Mouse (Mus musculus): ENCODE results near the gene Acd. TPM values are rescaled to one million over a fixed set of nuclear protein-coding genes. Genes with fewer than 3 reads are reported as not detected.
A peak's percentile ranks its signal among the peaks of the same experiment; 100 is the strongest.

Acd gene
- 31.7 and 35.4 TPM in 2 replicates for polyA plus RNA-seq (2012; rRNA removed)

DNA sequence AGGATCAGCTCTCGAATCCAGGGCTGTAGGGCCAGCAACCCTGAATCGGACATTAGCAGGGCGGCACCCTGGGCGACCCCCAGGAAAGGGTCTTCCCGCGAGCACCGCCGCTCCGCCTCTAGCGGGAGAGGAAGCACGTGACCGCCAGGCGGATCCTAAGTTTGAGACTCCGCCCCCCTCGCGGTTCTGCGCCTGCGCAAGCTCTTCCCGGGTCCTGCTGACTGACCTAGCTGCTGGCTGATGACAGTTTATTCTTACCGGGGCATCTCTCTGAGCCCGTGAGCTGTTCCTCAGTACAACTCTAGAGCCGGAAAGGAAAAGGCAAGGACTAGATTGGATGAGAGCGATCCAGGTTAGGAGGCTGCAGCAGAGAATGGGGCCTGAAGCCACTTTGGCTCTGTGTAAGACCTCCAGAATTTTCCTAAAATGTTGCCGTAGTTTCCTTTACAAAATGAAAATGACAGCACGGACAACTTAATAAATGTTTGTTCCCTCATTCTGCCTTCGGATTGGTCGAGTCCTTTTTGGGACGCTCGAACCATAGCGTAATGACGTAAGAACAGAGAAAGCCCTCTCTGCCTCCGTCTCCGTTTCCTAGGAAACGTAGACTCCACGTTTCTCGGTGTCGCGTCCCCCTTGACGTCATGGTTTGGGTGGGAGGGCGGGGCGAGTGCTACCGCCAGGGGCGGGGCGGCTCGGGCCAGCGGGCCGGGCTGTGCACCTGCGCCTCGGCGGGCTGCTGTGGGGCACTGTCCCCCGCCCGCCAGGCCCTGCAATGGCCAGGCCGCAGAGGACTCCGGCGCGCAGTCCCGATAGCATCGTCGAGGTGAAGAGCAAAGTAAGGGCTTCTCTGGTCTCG, at the start of gene Acd, which contains the start of gene Pard6a:
Acd (minus strand) TSS at position 137 of the 859 bp plus-strand sequence.
Pard6a (plus strand) TSS at position 183 of the 859 bp plus-strand sequence.
- DNase-seq (ENCODE audit: low read depth) = peak; percentile 45

DNA sequence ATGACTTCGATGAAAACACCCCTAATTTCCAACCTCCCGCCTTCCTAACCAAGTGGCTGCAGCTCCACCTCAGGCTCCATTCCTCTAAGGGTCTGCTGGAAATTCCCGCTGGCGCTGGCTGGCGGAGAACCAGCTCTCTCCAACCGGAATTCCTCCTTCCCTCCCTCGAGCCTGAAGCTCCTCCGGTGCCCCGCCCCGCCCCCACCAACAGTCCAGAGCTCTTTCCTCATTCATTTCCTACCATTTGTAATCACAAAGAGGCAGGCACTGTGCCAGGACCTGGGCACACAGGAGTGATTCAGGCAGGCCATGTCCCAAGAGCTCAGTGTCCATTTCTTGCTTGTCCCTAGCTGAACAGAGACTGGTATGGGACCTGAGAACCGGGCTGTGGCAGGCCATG, 49.7 kb upstream of the Acd start:
- DNase-seq (ENCODE audit: low read depth) = peak; percentile 58

DNA sequence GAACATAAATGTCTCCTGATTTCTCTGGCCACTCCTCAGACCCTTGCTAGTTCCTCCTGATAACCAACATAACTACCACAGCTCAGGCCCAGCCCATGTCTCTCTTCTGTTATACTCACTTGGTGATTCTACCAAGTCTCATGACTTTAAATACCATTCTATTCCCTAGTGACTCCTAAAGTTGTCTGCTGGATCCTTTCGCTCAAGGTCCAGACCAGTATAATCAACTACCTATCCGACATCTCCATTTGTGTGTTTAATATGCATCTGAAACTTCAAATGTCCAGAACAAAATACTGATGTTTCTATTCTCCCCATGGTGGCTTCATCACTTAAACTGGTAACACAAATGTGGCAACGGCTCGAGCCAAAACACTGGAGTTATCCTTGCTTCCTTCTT, 42.4 kb upstream of the Acd start:
- DNase-seq (ENCODE audit: low read depth) = no peak

DNA sequence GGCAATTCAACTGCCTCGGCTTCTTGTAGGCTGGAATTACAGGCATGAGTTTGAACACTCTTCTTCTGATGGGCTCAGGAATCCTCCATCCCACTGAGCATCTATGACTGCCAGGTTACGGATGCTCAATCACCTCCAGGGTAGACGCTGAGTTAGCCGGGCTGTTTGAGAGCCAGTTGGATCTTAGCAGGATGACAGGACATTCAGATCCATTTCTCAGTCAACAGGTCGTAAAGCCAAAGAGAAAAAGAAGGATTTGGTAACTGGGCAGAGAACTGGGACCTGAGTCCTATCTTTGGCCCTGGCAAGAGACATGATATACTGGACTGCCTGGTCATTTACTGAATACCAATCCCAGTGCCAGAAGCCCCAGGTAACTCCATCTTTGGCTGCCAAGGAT, 38.3 kb upstream of the Acd start:
- no peak for DNase-seq (ENCODE audit: low read depth)

DNA sequence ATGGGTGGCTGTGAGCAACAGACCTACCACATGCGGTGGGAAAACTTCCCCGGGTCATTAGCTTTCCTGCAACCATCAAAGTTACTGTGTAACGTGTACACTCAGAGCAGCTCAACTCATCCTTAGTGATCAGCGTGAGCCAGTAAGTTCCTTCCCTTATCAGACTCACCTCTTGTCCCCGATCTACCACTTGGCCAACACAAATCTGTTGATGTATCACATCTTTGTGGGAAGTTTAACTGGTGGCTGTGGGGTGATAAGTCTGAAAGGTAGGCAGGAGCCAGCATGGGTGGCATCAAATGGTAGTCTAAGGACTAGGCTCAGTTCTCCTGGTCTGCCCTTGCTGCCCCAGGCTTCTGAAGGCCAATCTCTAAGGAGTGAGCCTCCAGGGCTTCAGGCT, 31.3 kb upstream of the Acd start:
- no peak for DNase-seq (ENCODE audit: low read depth)

DNA sequence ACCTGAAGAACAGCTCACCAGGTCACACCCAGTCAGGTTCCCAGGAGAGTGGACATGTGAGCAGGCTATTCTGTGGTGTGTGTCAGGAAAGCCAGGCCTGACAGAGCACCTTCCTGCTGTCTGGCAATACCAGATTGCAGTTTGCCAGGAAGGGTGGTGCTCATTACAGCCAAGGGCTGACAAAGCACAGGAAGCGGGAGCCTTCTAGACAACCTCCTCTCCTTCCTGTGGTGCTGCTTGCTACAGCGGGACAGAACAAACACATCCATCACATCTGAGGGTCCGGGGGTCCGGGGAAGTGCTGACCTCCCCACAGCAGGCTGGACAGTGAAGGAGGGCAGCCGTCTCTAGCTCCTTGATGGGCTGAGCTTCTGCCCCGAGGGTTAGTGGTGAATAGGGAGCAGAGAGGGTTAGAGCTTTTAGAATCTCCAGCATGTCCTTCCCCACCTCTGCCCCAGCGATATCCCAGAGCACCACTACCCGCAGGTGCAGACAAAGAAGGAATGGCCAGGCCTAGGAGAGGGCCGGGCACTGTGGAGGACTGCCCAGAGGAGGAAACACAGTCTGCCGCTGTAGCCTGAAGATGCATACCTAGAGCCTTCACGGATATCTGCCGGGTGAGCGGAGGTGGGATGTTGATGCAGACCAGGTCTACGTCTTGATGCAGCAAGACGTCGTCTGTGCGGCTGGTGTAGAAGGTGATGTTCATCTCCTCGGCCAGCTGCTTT, 26.7 kb upstream of the Acd start:
- no peak for DNase-seq (ENCODE audit: low read depth)

DNA sequence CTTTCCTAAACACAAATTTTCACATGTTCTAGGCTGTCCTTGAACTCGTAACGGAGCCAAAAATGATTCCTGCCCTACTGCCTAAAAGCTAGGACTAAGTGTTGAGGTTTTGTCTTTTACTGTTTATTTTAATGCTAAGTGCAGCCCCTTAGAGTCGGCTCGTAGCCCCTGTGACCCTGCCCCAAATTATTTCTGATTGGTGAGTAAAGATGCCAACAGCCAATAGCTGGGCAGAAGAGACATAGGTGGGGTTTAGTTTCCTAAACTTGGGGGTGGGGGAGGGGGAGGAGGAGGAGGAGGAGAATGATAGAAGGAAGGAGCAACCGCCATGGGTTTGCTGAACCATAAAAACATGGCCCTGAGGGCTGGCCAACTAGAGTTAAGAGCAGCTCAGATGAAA, 24.8 kb upstream of the Acd start:
- DNase-seq (ENCODE audit: low read depth) = no peak

DNA sequence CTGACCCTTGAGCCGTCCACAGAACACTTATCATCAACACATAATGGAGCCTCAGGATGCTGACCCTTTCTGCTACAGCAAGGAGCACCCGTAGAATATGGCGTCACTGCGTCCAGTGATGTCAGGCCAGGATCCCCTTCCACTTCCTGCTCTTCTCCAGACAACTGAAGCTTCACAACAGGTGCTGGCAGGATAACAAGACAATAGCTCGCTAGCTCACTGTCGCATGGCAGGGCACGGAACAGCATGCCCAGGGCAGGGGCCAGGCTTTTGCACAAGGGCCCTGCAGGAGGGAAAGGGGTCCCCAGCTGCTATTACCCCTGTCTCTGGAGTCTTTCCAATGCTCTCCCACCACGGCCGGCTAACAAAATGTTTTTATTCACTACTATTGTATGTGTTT, 22.0 kb upstream of the Acd start:
- DNase-seq (ENCODE audit: low read depth) = no peak

DNA sequence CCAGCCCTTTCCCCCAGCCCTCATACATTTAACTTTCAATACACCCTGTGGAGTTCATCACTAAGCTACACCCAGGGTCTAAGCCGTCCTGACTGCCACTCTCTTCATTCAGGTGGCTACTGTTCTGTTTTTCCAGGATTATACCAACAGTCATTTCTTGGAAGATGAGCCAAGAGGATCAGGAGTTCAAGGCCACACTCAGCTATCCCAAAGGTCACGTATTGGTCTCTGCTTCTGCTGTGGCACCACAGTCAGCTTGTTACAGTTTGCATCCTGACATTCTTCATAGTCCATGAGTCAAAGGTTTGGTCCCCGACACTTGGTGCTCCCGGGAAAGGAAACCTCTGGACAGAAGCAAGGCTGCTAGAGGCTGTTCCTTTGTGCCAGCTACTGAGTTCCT, 18.7 kb upstream of the Acd start:
- DNase-seq (ENCODE audit: low read depth) = no peak

DNA sequence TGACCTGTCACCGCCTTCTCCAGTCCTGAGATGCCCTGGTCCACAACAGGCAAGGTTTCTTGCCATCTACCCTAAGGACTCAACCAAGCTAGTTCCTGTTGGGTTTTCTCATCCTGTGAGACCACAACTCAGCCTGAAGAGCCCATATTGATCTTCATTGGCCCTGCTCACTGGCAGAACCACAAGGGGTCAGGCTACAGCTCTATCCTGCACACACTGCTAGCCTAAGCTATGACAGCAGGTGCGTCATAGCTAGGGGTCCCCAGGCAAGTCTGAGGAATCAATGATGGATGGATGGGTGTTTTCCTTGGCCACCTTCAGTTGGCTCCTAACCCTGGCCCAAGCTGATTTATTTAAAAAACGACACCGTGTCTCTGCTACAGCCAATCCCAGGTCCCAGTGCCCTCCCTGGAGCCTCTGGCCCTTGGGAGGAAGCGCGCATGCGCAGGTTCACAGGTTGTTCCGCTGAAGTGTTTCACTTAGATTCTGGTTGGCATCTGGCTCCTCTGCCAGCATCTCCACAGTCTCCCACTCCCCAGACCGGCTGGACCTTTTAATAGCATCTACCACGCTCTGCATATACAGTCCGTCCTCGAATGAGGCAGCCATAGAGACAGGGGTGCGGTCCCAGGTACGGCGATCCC, 15.5 kb upstream of the Acd start:
- no peak for DNase-seq (ENCODE audit: low read depth)

DNA sequence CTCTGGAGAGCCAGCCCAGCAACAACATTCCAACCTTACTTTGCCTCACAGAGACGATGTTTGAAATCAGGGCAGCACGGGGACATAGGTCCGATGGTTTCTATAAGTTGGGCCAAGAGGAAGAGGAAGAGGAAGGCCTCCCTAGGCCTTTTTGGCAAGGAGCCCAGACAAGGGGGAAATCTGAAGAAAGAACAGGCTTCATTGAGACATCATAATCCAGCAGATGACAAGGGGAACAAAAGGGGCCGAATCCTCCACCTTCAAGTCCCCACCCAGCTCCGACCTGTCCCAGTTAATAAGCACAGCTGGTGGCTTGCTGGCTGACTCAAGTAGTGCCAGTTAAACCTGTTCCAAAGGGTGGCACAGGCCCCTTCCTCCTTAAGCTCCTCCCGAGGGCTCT, 14.1 kb upstream of the Acd start:
- no peak for DNase-seq (ENCODE audit: low read depth)

DNA sequence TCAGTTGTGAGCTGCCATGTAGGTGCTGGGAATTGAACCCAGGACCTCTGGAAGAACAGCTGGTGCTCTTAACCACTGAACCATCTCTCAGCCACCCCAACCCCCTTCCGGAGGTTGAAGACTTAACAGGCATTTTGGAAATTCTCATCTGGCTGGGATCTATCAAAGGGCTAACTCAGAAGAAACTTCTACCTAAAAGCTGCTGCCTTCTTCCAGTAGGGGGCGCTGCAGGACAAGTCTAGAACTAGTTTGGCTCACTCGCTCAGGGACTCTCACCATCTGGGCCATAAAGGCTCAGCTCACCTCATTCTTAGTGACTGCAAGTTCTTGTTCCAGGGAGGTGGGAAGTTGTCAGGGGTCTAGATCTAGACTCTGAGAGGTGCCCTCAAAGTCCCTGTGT, 13.2 kb upstream of the Acd start:
- peak; percentile 20 for DNase-seq (ENCODE audit: low read depth)

DNA sequence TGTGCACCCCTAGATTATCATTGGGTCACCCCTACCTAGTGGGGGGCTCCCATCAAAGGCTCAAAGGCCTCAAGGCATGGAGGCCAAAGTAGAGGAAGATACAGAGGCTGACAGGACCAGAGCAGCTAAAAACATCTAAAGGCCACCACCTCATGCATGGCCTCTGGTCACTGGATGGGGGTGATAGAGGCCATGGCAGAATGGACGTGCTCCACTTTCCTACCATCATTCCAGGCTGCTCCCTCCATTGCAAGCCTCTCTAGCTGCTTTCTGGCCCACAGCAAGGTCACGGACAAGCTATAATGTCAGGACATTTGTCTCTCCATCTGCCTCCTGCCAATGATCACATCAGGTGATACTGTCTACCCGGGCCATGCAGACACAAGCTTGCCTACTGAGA, 11.4 kb upstream of the Acd start:
- no peak for DNase-seq (ENCODE audit: low read depth)

DNA sequence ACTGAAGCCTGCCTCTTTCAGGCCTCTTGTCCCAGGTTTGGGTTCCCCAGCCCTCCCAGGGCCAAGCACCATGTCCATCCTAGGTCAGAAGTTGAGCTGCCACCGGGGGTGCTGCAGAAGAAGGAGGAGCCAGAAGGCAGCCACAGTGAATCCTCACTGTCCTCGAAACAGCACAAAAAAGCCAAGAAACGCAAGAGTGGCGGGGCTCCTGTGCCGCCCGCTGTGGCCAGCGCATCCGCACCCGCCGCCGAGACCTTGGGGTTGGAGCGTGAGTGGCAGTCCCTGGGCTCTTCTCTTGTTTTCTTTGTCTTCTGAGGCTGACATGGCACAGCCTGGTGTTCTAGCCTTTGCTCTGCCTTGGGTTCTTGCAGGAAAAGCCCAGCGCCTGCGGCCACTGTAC, 8.4 kb upstream of the Acd start:
- DNase-seq (ENCODE audit: low read depth) = no peak

DNA sequence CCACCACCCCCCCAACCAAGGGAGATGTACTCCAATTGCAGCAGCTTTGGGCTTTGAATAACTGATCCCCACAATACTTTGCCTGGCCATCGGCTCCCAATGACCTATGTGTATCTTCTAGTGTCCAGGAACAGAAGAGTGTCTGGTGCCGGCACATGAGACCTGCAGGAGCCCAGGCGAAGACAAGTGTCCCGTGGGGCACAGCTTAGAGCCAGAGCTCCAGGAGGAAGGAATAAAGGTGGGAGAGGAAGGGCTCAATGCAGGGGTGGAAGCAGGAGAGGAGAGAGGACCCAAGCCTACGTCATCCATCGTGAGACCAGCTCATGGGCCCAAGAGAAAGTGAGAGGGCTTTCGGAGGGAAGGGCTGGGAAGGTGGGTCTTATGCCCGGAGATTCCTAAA, 7.8 kb upstream of the Acd start:
- DNase-seq (ENCODE audit: low read depth) = no peak

DNA sequence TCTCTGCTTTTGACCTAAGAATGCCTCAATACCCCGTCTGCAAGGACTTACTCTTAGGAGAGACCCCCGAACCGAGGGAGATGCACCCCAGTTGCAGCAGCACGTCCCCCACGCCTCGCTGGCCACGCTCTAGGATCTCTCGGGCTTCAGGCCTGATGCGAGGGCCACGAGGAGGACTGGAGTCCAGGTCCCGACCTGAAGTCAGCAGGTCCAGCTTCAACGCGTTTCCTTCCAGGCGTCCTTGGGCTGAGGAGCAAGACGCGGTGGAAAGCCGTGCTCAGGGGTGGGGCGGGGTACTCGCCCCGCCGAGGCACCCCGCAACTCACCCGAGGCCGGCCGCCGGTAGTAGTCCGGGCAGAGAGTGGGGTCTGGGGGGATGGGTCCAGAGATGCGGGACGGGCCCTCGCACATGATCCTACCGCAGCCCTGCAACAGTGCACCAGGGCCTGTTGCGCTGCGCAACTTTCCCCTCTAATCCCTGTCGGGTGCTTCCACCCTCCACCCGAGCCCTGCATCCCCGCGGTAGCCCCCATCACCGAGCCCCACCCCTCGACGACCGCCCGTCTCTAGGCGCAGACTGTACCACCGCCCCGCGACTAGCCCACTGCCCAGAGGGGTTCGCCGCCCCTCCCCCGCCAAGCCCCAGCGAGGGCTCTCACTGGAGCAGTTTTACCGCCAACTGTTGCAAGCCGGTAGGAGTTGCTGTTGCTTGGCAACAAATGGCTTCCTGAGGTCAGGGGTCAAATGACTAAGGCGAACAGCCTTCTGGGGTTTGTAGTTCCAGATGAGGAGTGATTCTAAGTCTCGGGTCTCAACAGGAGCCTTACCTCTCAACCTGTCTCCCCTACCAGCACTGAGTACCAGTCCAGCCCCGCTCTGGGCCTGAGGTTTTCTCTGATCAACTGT, 6.8 kb upstream of the Acd start, which contains the start of the genes 4933405L10Rik and Enkd1:
4933405L10Rik (plus strand) TSS at position 158 of the 906 bp plus-strand sequence.
Enkd1 (minus strand) TSS at position 713 of the 906 bp plus-strand sequence.
- peak; percentile 38 for DNase-seq (ENCODE audit: low read depth)

DNA sequence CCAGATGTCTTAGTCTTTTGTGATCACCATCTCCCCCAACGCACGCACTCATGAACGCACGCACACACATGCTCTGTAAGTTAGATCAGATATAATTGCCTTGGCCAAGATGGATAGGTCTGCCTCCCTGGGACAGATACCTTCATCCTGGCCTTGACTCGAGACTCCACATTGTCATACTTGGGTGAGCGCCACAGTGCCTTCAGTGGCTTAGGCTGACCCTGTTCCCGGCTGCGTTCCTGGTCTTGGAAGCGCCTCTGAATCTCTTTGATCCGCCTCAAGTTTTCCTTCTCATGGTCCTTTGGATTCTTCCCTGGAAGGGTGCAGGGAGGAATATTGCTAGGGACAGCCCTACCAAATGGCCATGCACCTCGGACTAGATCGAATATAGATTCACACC, 5.5 kb upstream of the Acd start:
- no peak for DNase-seq (ENCODE audit: low read depth)

DNA sequence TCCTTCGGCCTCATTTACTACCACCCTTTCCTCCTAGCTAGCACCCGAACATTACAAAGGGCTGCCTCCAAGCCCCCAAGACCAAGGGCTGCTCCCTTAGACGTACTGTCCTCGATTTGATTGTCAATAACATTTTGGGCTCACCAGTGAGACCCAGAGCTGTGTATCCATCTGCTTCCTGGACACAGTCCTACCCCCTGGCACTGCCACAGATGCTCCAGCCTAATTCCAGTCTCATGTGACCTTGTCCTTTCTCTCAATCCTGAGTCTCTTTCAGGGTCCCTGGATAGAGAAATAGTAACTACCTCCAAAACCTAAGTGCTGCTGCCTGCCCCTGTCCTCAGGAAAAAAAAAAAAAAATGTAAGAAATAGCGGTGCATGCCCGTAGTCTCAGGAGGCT, 4.1 kb upstream of the Acd start:
- no peak for DNase-seq (ENCODE audit: low read depth)

DNA sequence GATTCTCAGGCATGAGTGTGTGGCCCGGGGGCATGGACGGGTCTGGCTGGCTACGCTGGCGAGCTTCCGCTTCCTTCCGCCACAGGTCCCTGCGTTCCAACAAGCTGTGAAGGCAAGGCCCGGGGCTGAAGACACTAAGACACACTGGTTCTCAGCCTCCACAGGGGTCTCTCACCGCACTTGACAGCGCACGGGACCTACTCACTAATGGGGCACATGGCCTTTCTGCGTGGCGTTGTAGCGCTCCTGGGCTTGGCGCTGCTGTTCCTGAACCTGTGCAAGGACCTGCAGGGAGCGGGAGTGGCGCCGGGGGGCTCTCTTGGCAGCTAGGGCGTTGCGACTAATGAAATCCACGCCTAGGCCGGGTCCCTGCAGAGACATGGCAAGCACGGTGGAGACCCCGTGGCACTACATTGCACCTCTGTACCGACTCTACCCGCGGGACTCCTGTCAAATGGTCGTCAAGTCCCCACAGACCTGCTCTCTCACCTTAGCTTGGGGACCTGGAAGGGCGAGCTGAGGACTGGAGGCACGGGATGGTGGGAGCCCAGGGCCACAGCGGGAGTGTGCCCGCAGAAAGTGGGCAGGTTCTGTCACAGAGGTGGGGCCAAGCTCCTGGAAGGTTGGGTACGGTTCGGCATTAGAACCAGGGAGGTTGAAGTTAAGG, 3.4 kb upstream of the Acd start:
- no peak for DNase-seq (ENCODE audit: low read depth)

DNA sequence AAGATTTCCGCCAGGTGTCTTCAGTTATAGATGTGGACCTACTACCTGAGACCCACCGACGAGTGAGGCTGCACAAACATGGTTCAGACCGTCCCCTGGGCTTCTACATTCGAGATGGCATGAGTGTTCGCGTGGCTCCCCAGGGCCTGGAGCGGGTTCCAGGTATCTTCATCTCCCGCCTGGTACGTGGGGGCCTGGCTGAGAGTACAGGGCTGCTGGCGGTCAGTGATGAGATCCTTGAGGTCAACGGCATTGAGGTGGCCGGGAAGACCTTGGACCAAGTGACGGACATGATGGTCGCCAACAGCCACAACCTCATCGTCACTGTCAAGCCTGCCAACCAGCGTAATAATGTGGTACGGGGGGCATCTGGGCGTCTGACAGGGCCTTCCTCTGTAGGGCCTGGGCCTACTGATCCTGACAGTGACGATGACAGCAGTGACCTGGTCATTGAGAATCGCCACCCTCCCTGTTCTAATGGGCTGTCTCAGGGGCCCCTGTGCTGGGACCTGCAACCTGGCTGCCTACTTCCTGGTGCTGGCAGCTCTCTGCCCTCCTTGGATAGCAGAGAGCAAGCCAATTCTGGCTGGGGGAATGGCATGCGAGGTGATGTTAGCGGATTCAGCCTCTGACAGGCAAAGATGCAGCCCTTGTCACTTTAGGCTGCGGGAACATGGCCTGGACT, 2.0 kb upstream of the Acd start:
- DNase-seq (ENCODE audit: low read depth) = no peak
